Mouse (Mus musculus) bone marrow, adult 2 months (tissue): ENCODE results near the gene Tmem42.

Source experiments
- CTCF ChIP-seq: fragments of 200-500 bp; IDR thresholded peaks from 2 replicates; pipeline ENCODE4 v1.5.1; 2011; ENCODE audit warnings: low read length, control low read depth; ENCODE audit not compliant: control insufficient read depth, insufficient read depth
- POLR2A ChIP-seq: fragments of 200-500 bp; IDR thresholded peaks from 2 replicates; pipeline ENCODE4 v1.6.1; 2011; ENCODE audit warnings: low read depth, mild to moderate bottlenecking, control low read depth, low read length, borderline replicate concordance; ENCODE audit not compliant: control insufficient read depth

- no peak for TF ChIP-seq CTCF
- TF ChIP-seq POLR2A = no peak
Measured at GRCm38 (mm10) chr9:123006071-123006470, 15.1 kb upstream of the Tmem42 start.
